Mouse (Mus musculus) brain, embryonic 14.5 days (tissue): Measurements from ENCODE around the gene Ino80d.

Experiments used
- CTCF ChIP-seq: fragments of 200-500 bp; IDR thresholded peaks from 2 replicates; pipeline ENCODE4 v1.5.1; 2012; ENCODE audit warnings: inconsistent platforms, mild to moderate bottlenecking, moderate library complexity, borderline replicate concordance; ENCODE audit not compliant: insufficient read depth, insufficient read length; ENCODE audit errors: extremely low read depth
- POLR2A ChIP-seq: fragments of 200-500 bp; IDR thresholded peaks from 2 replicates; pipeline ENCODE4 v1.6.1; 2012; ENCODE audit warnings: mild to moderate bottlenecking, inconsistent platforms, borderline replicate concordance; ENCODE audit not compliant: poor library complexity, insufficient read depth, insufficient read length, severe bottlenecking; ENCODE audit errors: extremely low read depth

DNA sequence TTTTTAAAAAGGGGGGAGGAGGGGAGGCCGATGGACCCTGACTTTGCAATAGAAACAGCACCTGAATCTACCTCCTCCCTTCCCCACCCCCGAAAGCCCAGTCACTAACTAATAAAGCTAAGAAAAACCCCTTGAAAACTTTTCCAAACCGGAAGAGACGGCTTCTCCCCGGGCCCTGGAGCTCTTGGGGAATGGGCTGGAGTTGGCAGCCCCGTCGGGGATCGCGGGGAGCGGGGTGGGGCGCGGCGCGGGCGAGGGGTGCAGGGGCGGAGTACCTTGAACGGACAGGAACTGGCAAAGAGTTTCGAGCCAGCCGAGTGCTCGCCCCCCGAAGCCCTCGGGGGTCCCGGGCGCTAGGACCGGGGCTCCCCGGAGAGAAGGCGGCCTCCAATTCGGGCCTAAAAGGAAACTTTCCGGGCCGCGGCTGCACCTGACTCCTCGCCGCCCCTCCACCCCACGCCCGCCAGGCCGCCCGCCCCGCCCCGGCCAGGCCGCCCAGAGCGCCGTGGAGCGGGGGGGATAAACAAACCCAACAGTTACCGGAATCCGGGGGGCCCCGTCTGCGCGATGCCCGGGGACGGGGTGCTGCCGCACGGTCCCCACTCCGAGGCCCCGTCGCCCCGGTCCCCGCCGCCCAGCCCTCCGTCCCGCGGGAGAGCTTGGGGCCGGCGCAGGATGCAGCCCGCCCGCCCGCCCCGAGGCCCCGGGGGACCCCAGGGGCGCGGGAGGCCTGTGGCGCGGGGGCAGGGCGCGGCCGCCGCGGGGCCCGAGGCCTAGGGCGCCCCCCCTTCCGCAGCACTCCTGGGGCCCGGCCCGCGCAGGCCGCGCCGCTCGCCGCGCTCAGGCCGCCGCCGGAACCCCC lies 962 bp downstream of the Ino80d start:
- no peak for TF ChIP-seq POLR2A
- no peak for TF ChIP-seq CTCF
